Mouse (Mus musculus) frontal cortex, postnatal 36 days (tissue): Measurements from ENCODE around the gene Dusp2.
"Not testable (repeated sequence)": the region's sequence is repeated elsewhere in the genome, so short reads cannot be mapped to it uniquely, and the experiment has no call there.

ENCODE experiments used
- DNase-seq, 2 experiments: peaks; one replicate each; pipeline ENCODE4 v3.0.0; 2022; ENCODE audit warnings: low spot score in 2 of 2

Gene Dusp2

DNA sequence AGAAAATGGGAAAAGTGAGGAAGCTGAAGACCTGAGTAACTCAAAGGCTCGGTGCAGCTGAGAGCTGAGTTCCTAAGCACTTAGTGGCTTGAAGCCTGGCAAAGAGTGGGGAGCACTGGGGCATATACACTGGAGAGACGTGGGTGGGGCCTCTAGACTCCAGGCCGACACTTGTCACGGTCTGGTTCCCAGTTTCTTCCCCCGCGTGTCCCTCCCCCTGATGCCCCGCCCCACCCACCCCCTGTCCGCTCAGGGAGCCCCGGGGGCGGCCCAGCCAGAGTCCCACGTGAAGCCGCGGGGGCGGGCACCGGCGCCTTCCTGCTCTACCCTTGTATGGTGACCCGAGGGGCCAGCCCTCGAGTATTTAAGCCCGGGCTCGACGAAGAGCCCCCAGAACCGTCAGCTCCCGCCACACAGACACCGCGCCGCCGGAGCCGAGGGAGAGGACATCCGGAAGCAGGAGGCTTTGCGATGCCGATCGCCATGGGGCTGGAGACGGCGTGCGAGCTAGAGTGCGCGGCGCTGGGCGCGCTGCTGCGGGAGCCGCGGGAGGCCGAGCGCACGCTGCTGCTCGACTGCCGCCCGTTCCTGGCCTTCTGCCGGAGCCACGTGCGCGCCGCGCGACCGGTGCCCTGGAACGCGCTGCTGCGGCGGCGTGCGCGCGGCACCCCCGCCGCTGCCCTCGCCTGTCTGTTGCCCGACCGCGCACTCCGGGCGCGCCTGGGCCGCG lies at the start of gene Dusp2:
Gene Dusp2 (plus strand): TSS at position 393 of the 730 bp plus-strand sequence.
- DNase-seq = peak; percentile 65 to 66

DNA sequence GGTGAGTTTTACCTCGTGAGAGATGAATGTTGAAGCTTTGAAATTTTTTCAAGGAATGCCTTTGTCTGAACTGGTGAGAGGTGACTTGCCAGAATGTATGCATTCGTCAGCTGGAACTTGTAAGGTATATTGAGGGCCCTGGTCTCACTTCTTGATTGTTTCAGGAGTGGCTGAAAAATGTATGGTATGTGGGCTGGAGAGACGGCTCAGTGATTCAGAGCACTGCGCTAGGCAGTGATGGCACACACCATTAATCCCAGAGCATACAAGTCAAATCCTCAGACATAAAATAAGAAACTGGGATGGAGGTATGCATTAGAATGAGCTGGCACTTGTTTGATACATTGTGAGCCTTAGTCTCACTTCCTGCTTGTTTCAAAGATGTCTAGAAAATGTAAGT lies 43.7 kb upstream of the Dusp2 start:
- no peak for DNase-seq

DNA sequence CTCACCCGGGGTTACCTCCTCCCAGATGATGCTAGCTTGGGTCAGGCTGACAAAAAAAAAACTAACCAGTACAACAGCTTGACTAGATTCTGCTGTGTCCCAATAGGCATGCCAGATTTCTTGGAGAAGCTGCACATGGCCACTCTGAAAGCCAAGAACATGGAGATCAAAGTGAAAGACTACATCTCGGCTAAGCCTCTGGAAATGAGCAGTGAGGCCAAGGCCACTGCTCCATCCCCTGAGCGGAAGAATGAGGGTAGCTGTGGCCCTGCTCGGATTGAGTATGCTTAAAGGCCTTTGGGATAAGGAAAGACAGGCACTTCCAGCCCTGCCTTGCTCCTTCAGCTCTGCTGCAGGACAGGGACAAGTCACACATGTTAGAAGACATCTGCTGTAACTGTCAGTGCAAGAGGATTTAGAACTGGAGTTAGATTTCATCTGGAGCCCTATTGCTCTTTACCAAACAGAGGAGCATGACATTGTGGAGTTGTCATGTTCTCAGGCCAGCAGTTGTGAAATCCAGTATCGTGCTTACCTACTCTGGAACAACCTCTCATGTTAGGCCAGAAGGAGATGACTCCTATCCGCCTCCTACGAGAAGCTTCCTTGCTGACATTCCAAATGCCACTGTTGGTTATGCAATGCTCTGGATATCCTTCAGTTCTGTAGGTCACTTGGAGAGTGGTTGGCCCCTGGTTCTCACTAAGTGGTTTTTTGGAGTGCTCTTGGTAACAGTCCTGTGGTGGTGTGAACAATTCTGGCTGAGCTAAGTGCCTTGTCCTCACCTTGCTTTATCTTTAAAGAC lies 38.8 kb upstream of the Dusp2 start:
- DNase-seq = no peak

DNA sequence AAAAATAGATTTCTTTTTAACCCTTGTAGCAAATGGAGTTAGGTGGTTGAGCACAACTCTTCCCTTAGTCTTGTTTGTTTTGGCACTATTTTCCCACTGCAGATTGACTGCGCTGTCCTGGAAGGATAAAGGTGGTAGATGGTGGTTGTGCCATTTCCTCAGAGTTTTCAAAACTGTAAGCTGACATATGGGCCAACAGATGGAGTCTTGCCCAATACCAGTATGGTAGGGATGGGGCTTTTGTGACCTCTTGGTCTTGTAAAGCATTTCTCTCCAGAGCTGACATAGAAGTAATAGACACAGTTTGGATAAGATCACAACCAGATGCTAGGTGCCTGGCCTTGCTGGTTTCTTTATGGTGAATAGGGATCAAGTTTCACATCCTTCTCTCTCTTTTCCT lies 37.9 kb upstream of the Dusp2 start:
- no peak for DNase-seq

DNA sequence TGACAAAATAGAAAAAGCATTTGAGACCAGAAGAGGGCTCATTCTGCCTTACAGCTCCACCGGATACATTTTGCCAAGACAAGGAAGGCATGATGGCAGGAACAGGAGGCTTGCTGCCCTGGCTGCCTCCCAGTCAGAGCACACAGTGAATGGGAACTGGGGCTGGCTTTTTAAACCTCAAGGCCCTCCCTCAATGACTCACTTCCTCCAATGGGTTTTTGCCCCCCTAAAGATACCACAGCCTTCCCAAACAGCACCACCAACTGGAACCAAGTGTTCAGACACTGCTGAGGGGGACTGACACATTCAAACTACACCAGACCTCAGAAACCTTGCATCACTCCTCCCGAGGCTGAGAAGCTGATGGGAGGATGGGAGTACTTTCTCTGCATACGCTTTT lies 35.3 kb upstream of the Dusp2 start:
- no peak for DNase-seq

DNA sequence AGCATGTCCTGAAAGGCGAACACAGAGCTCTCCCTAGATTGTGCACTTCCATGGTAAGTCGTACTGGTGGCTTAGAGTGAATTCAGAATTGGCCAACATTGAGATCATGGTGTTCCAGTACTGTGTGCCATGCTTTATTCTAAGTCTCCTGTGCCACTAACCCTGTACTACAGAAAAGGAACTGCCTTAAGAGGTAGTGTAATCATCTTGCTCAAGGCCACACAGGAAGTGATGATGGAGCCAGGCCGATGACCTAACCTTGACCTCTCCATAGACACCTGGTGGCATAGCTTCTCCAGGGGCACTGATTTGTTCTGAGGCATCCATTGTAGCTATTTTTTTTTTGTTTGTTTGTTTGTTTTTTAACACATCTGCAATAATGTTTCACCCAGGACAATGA lies 34.1 kb upstream of the Dusp2 start:
- no peak for DNase-seq

DNA sequence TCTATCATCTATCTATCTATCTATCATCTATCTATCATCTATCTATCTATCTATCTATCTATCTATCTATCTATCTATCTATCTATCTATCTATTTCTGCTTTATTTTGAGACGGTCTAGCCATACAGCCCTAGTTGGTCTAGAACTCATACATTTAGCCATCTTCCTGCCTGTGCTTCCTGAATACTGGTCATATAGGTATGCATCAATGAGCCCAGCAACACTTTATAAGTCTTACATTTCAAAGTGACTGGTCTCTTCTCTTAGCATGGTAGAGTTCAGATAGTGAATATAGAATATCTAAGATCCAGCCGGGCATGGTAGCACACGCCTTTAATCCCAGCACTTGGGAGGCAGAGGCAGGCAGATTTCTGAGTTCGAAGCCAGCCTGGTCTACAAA lies 31.8 kb upstream of the Dusp2 start:
- not testable (repeated sequence) for DNase-seq

DNA sequence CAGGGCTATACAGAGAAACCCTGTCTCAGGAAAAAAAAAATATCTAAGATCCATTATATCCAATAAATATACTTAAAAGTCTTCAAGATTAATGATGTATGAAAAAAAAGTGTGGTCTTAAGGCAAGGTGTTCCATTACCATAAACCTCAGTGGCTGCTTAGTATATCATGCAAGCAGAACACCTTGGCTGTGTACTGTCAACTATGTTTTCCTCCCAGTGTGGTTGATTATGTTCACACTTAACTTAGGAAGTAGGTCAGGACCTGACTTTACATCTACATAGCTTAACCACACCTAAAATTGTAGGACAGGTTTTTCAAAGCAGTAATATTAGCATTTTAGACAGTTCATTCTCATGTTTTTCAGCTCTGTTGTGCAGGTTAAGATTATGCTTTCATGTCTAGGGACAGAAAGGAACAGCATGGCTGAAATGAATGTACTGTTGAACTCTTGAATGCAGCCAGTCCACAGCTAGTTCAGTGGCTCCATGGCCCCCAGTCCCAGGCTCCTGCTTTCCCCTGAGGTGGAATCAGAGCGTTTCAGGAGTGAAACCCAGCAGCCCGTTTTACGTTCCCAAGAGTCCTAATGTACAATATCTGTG lies 31.2 kb upstream of the Dusp2 start:
- DNase-seq = no peak

DNA sequence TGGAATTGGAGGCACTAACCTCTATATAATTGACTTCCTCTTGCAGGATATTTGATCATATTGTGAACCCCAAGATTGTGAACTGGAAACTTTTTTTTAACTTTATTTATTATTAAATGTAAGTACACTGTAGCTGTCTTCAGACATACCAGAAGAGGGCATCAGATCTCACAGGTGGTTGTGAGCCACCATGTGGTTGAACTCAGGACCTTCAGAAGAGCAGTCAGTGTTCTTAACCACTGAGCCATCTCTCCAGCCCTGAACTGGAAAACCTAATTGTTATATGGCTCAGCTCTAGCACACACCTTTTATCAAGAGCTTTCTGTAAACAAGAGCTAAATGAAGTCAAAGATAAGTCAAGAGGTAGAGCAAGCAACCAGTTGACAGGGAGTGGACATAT lies 29.8 kb upstream of the Dusp2 start:
- no peak for DNase-seq

DNA sequence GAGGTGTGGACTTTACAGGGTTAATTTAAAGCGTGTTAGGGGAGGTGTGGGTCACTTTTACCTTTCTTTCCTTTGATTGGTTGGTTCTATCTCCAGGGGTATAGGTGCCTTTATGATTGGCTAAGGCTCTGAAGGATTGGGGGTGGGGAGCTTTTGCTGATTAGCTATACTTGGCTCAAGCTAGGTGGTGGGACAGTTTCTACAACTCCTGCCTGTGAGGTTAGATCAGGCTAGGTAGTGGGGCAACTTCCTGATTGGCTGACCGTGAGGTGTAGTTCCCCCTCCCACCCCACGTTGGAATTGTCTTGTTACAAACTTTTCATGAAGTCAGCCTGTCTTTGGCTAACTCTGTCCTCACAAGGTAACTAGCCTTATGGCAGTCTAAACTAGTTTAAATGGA lies 28.8 kb upstream of the Dusp2 start:
- DNase-seq = no peak

DNA sequence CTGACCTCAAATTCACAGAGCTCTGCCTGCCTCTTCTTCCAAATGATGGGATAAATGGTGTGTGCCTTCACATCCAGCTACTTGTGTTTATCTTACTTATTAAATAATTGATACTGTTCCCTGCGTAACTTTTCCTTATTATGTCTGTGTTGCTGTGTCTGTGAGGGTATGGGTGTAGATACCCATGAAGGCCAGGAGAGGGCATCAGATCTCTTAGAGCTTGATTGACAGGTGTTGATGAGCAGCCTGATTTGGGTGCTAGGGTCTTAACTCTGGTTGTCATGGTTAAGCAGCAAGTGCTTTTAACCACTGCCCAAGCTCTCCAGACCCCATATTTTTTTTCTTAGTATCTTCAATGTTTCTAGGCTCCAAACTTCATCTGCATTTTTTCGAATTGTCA lies 27.3 kb upstream of the Dusp2 start:
- DNase-seq = no peak

DNA sequence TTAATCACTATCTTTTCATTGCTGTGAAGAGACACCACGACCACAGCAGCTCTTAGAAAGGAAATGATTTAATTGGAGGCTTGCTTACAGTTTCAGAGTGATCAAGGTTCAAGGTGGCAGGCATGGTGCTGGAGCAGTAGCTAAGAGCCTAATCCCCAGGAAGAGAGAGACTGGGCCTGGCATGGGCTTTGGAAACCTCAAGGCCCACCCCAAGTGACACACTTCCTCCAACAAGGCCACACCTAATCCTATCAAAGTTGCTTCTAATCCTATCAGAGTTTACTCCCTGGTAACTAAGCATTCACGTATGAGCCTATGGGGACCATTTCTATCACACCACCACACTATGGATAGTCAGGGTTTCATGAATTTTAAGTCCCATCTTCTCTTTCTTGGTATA lies 25.7 kb upstream of the Dusp2 start:
- no peak for DNase-seq

DNA sequence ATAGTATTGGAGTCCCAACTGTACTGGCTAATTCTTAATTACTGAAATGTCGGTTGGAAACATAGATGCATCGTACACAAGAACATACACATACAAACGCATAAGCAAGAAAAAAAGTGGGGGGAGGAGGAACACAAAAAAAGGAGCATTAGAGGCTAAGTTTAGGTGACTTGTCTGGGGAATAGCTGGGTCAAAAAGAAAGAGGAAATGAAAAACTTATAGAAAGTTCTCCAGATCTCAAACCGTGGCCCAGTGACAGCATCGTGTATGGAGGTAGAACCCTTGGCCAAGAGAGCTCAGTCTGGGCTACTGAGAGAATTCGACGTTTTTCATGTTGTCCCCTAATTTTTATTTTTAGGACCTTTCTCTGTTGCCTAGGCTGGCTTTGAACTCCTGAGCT lies 25.3 kb upstream of the Dusp2 start:
- no peak for DNase-seq

DNA sequence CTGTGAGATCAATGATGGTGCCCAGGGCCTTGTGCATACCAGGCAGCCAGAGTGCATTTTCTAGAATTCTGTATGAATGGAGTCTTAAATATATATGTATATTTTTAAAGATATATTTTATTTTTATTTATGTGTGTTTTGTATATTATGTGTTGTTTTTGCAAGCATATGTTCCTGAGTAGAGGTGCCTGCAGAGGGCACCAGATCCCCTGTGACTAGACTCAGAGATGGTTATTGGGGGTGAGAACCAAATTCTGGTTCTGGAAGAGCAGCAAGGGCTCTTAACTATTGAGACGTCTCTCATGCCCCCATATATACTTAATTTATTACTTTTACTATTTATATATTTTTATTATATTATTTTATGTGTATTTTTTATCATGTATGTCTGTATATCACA lies 24.8 kb upstream of the Dusp2 start:
- DNase-seq = no peak

DNA sequence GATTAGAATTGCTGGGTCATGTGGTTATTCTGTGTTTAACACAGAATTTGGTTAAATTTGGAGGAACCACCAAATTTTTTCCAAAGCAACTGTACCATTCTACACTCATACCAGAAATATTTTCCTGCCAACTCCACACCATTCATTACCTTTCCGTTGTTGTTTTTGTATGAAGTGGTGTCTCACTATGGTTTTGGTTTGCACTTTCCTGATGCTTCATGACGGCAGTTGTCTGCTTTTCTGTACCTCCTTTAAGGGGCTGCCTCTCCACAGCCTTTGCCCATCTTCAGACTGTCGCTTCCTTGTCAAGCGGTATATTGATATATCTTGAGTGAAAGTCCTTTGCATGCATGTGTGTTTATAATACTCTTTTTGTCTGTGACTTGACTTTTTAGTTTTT lies 23.2 kb upstream of the Dusp2 start:
- no peak for DNase-seq

DNA sequence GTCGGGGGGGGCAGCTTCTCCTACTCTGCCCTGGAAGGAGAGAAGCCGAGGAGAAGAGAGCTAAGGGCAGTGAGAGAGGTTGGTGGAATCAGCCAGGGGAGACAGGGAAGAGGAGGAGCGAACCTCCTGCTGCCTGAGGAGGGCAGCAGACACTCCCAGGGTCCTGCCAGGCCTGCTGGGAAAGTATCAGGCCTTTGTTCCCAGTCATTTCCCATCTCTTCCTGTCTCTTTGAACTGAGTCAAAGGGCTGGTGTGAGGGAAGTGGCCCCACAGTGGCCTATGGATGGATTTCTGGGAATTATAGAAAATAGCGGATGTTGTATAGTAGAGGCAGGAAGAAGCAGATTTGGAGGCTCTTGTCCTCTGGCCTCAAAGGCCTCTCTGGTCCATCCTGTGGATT lies 22.1 kb upstream of the Dusp2 start:
- no peak for DNase-seq

DNA sequence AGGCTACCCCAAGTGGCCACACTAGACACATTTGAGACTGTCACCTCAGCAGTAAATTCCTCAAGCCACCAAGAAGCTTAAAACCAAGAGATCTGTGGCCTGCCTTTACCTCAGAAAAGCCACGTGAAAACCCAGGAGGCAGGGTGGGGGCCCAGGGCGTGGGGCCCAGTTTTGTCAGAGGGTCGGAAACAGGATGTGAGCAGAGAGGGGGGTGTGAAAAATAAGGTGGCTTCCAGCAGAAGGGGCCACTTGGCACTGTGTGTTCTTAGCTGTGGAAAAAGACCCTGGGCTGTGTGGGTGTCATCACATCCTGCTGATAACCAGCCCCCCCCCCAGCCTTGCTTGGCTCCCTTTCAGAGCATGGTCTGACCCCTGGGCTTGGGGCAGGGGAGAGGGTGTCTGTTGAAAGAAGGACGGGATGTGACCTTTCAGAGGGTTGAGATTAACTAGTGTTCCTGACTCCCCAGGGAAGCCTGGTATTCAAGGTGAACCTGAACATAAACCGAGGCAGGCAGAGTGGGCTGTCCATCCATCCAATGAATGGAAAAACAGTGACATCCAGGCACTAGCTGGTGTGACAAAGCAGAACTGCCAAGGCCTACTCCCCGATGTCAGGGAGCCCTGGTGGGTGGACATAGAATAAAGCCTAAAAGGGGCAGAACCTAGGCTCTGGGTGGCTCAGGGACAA lies 21.3 kb upstream of the Dusp2 start:
- DNase-seq = no peak

DNA sequence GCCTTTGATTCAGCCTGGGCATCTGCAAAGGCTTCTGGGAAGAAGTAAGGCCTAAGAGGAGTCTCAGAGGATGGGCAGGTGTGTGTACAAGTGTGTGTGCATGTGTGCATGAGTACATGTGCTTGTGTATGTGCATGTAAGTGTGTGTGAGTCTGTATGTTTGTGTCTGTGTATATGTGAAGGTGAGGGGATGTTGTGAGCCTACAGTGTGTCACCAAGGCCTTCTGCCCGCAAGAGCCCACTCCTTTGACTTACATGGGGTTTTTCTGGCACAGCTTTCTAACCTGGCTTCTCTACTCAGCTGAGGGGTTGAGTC lies 20.8 kb upstream of the Dusp2 start:
- no peak for DNase-seq

DNA sequence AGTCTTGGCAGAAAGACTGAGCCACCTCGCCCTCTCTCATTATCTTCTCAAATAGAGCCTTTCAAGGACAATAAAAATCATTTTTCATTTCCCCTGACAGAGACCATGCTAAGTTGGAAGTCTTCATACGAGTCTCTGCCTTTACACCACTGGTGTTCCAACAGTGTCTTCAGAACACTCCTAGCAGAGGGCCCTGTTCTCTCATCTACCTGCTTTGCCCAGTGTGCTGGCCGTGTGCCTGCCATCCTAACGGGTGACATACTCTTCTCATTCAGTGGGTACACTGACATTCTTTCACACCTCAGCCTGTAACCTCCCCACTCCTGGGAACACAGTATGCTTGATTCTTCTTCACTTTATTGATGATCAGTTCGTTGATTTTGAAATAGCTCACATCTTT lies 19.5 kb upstream of the Dusp2 start:
- DNase-seq = no peak

DNA sequence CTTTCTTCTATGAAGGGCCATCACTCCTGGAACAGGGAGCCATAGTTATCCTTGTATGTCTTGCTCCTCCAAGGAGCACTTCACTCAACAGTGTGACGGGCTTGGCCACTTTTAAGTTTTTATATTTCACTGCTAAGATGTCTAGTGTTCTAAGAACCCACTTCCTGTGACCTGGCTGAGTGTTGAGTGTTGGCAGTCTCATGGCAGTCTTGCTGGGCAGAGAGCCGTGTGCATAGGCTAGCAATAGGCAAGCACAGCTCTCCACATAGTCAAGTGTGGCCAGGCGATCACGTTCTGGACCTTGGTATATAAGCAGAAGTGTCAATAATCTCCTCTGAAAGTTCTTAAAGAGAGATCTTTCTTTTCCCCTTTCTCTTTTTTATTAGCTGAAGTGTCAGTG lies 17.8 kb upstream of the Dusp2 start:
- no peak for DNase-seq

DNA sequence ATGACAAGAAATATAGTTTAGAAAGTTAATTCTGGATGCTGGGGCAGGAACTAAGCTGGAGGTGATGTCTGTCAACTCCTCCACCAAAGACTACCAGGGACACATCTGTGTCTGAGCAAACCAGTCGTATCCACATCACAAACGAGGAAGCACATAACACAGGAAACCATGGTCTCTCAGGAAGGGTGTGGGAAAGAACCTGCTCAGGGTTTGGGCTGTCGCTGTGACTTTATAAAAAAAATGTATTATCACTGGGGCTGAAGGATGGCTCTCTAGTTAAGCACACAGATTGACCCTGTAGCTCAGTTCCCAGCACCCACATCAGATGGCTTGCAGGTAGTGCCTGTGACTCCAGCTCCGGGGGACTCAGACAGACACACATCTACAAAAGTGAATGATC lies 16.9 kb upstream of the Dusp2 start:
- no peak for DNase-seq

DNA sequence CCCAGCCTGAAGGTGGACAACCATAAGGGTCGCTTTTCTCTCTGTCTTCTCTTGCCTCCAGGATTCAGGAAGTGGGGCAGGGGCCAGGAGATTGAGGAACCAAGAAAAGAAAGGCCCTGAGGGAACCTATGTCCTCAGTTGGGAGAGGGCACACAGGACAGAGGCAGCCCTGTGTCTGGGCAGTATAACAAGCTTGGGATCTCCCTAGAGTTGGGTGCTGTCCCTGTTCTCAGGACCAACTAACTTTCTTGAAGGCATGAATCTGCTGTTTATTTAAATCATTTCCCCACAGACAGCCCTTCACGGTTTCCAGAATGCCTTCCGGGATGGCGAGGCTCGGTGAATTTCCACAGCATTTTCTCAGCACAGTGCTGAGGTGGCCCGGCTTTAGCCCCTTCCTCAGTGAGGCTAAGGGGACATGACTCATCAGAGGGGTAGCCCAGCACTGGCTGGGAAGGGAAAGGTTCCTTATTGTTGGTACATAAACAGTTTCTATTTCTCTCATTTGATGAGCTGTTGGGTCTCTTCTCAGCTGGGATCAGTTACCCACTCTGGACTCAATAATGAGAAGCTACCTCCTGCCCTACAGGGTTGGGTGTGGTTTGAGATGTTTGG lies 13.2 kb upstream of the Dusp2 start:
- DNase-seq = no peak
